Mouse (Mus musculus): ENCODE measurements around the gene Vps9d1.

GRCm38 (mm10) chr8:123283991-123284390 lies 29.8 kb upstream of the Vps9d1 start:
- TF ChIP-seq CTCF (conservative IDR thresholded peaks at IDR 0.05; ENCODE audit: low read length) (no peak), POU5F1 (IDR thresholded peaks at IDR 0.05; ENCODE audit: borderline replicate concordance, low read length) (no peak)
